In genomic region chr14:27948391-27948790, GRCm38 (mm10) we compare ENCODE assay signal across 8 mouse cellular contexts.
DNase-seq lines count a peak whose midpoint lies in the region; ATAC-seq and TF ChIP-seq lines count a peak whose summit lies in the region.

No protein-coding gene starts in this region.

- no peak overlapping the region for H3K27ac ChIP-seq in cerebellum, adult 2 months (ENCODE audit: insufficient read depth, low read length)
- no peak overlapping the region for H3K27ac ChIP-seq in layer of hippocampus, adult 2 months

- TF ChIP-seq CTCF in cerebellum, adult 2 months (IDR thresholded peaks at IDR 0.05; ENCODE audit: borderline replicate concordance, insufficient read depth, low read depth, low read length), result peak; percentile 15; the same call in 1 of the 2 replicates
- peak; percentile 69 for TF ChIP-seq CTCF in layer of hippocampus, adult 2 months (conservative IDR thresholded peaks at IDR 0.05)

- peaks cover 6% of the 10 kb centered on the region for H3K4me1 ChIP-seq in cerebellum, adult 2 months (ENCODE audit: control insufficient read depth, insufficient read depth, low read length)

- no peak overlapping the region for H3K4me3 ChIP-seq in cerebellum, adult 2 months (replicated peaks; ENCODE audit: insufficient read depth, low read depth, low read length)
- no peak overlapping the region for H3K4me3 ChIP-seq in layer of hippocampus, adult 2 months

- DNase-seq in cerebellum, adult 2 months, result no peak
- no peak for DNase-seq in layer of hippocampus, adult 2 months (ENCODE audit: low spot score in 2 of 2)
- no peak for DNase-seq in layer of hippocampus, postnatal 36 days
- DNase-seq in c-Kit-positive CD71-negative TER-119-negative erythroid progenitor cells, embryonic 14.5 days (ENCODE audit: low read depth), result peak; percentile 6
- DNase-seq in lung, postnatal 14 days, result peak; percentile 26
- no peak for DNase-seq in natural killer cell, adult 2 months (ENCODE audit: low spot score in 2 of 2)
- no peak for DNase-seq in ovary, postnatal 14 days (ENCODE audit: low spot score)

- no peak for TF ChIP-seq POLR2A in cerebellum, adult 2 months (IDR thresholded peaks at IDR 0.05; ENCODE audit: borderline replicate concordance, insufficient read depth, low read length)

- ATAC-seq in cerebellum, adult (ENCODE audit: insufficient number of reproducible peaks, low FRiP score, low TSS enrichment), result no peak

- 84% methylated on average over 8 of the region's 8 CpGs for WGBS in cerebellum, adult 2 months

- H3K27me3 ChIP-seq in cerebellum, adult 2 months (ENCODE audit: control insufficient read depth, insufficient read depth, low read length), result no peaks in the 10 kb centered on the region; the same call in 1 of the 2 replicates

Comparison
In these comparisons a context has a peak if more than half of its experiments do, and no peak if none do; other contexts are left out.
1. DNase-seq: peak in c-Kit-positive CD71-negative TER-119-negative erythroid progenitor cells, embryonic 14.5 days (single experiment) and lung, postnatal 14 days (single experiment); none in cerebellum, adult 2 months (0 of 2), layer of hippocampus, adult 2 months (0 of 2), layer of hippocampus, postnatal 36 days (0 of 2), natural killer cell, adult 2 months (0 of 2) and ovary, postnatal 14 days (single experiment).